Mouse (Mus musculus) hindbrain, embryonic 10.5 days (tissue): ENCODE results near the gene Tpp1. TPM values are rescaled to one million over a fixed set of nuclear protein-coding genes. Genes with fewer than 3 reads are reported as not detected.

Experiments
- DNase-seq: peaks from one replicate; pipeline ENCODE4 v3.0.0-alpha.2; 2017; ENCODE audit warnings: low spot score
- H3K27ac ChIP-seq: fragments of 300-500 bp; sonication (generic); 2 replicates; pipeline ENCODE4 v1.5.1; 2016; ENCODE audit warnings: mild to moderate bottlenecking, moderate library complexity
- H3K27me3 ChIP-seq: fragments of 300-500 bp; sonication (generic); 2 replicates; pipeline ENCODE4 v1.6.1; 2016; ENCODE audit warnings: mild to moderate bottlenecking; ENCODE audit not compliant: poor library complexity, insufficient read depth, severe bottlenecking
- H3K36me3 ChIP-seq: fragments of 300-500 bp; sonication (generic); 2 replicates; pipeline ENCODE4 v1.6.1; 2016; ENCODE audit warnings: mild to moderate bottlenecking, moderate library complexity
- H3K4me1 ChIP-seq: fragments of 300-500 bp; sonication (generic); replicated peaks from 2 replicates; pipeline ENCODE4 v1.6.1; 2016; ENCODE audit warnings: mild to moderate bottlenecking
- H3K4me3 ChIP-seq: fragments of 300-500 bp; sonication (generic); 2 replicates; pipeline ENCODE4 v1.5.1; 2016; ENCODE audit warnings: mild to moderate bottlenecking, moderate library complexity
- H3K9me3 ChIP-seq: fragments of 300-500 bp; sonication (generic); 2 replicates; pipeline ENCODE4 v1.6.1; 2016; ENCODE audit warnings: mild to moderate bottlenecking, moderate library complexity
- WGBS: fragments of 180-500 bp; shearing (Covaris S2); methylation state at CpG from one replicate; pipeline ENCODE4 v1.1.7; 2016; 5-methylcytosine and 5-hydroxymethylcytosine counted together
- polyA plus RNA-seq: library from polyadenylated mRNA; unstranded; fragments of >200 nt; fragmentation: Nextera tagmentation; extraction: Ambion mirVana; gene quantifications from 2 replicates; pipeline ENCODE4 v1.2.1, GENCODE M21; 2016

The Tpp1 gene
- polyA plus RNA-seq, 1 experiment from 2014 or later = 57.8 TPM

- Histone ChIP-seq H3K9me3 (no peaks in the 10 kb centered on the region), H3K27me3 (no peaks in the 10 kb centered on the region), H3K4me1 (peaks cover 40% of the 10 kb centered on the region), H3K36me3 (peaks cover 75% of the 10 kb centered on the region), H3K4me3 (peak overlapping the region; percentile 34), H3K27ac (peak overlapping the region; percentile 82)
- DNase-seq = peak; percentile 73
- WGBS = 51% methylated on average over 13 of the region's 13 CpGs
Observed at GRCm38 (mm10) chr7:105777797-105778552, 25.9 kb upstream of the Tpp1 start.

- Histone ChIP-seq H3K27ac (peak overlapping the region; percentile 82; the same call in 1 of the 2 replicates), H3K36me3 (peaks cover 75% of the 10 kb centered on the region), H3K4me1 (peaks cover 35% of the 10 kb centered on the region), H3K27me3 (no peaks in the 10 kb centered on the region), H3K4me3 (no peak overlapping the region; the same call in 1 of the 2 replicates), H3K9me3 (no peaks in the 10 kb centered on the region)
- 88% methylated on average over 1 of the region's 1 CpGs for WGBS
- no peak for DNase-seq
Observed at GRCm38 (mm10) chr7:105777316-105777715, 25.3 kb upstream of the Tpp1 start.

- no peak overlapping the region for H3K27ac ChIP-seq
- peaks cover 75% of the 10 kb centered on the region for H3K36me3 ChIP-seq
- DNase-seq = no peak
- H3K9me3 ChIP-seq = no peaks in the 10 kb centered on the region
- H3K27me3 ChIP-seq = no peaks in the 10 kb centered on the region
- H3K4me3 ChIP-seq = no peak overlapping the region
- peaks cover 35% of the 10 kb centered on the region for H3K4me1 ChIP-seq
- WGBS = 89% methylated on average over 2 of the region's 2 CpGs
Observed at GRCm38 (mm10) chr7:105776026-105776425, 24.0 kb upstream of the Tpp1 start.

GRCm38 (mm10) chr7:105774661-105775060, 22.6 kb upstream of the Tpp1 start:
- H3K27ac ChIP-seq = 0 out of 2 replicates have a peak overlapping the region, but pooled peaks have one; percentile 43
- H3K4me1 ChIP-seq = peaks cover 39% of the 10 kb centered on the region
- no peak for DNase-seq
- H3K4me3 ChIP-seq = no peak overlapping the region
- peaks cover 75% of the 10 kb centered on the region for H3K36me3 ChIP-seq
- WGBS = 49% methylated on average over 8 of the region's 8 CpGs
- H3K27me3 ChIP-seq = no peaks in the 10 kb centered on the region
- no peaks in the 10 kb centered on the region for H3K9me3 ChIP-seq

- 91% methylated on average over 5 of the region's 5 CpGs for WGBS
- peaks cover 35% of the 10 kb centered on the region for H3K4me1 ChIP-seq
- no peak overlapping the region for H3K27ac ChIP-seq
- no peaks in the 10 kb centered on the region for H3K27me3 ChIP-seq
- no peak for DNase-seq
- H3K9me3 ChIP-seq = no peaks in the 10 kb centered on the region
- H3K36me3 ChIP-seq = peaks cover 63% of the 10 kb centered on the region
- H3K4me3 ChIP-seq = no peak overlapping the region
Observed at GRCm38 (mm10) chr7:105773041-105773440, 21.0 kb upstream of the Tpp1 start.

GRCm38 (mm10) chr7:105772331-105772730, 20.3 kb upstream of the Tpp1 start:
- Histone ChIP-seq H3K4me3 (no peak overlapping the region), H3K36me3 (peaks cover 67% of the 10 kb centered on the region), H3K4me1 (peaks cover 35% of the 10 kb centered on the region), H3K27ac (no peak overlapping the region), H3K27me3 (no peaks in the 10 kb centered on the region), H3K9me3 (no peaks in the 10 kb centered on the region)
- WGBS = 94% methylated on average over 15 of the region's 15 CpGs
- DNase-seq = no peak

- Histone ChIP-seq H3K9me3 (no peaks in the 10 kb centered on the region), H3K27ac (no peak overlapping the region), H3K27me3 (peaks cover 7% of the 10 kb centered on the region), H3K4me1 (peaks cover 38% of the 10 kb centered on the region), H3K4me3 (no peak overlapping the region), H3K36me3 (peaks cover 72% of the 10 kb centered on the region)
- no peak for DNase-seq
- 95% methylated on average over 3 of the region's 3 CpGs for WGBS
Observed at GRCm38 (mm10) chr7:105769959-105770358, 17.9 kb upstream of the Tpp1 start.

- peaks cover 83% of the 10 kb centered on the region for H3K36me3 ChIP-seq
Observed at GRCm38 (mm10) chr7:105767729-105768165, 15.7 kb upstream of the Tpp1 start.

GRCm38 (mm10) chr7:105764331-105764730, 12.3 kb upstream of the Tpp1 start:
- Histone ChIP-seq H3K27me3 (peaks cover 51% of the 10 kb centered on the region), H3K9me3 (no peaks in the 10 kb centered on the region), H3K36me3 (peaks cover 83% of the 10 kb centered on the region), H3K4me1 (peaks cover 43% of the 10 kb centered on the region), H3K27ac (no peak overlapping the region), H3K4me3 (no peak overlapping the region)
- 91% methylated on average over 11 of the region's 11 CpGs for WGBS
- no peak for DNase-seq

More at GRCm38 (mm10) chr7:105767729-105768165, 15.7 kb upstream of the Tpp1 start:
- 14% methylated on average over 6 of the region's 6 CpGs for WGBS
- Histone ChIP-seq H3K9me3 (no peaks in the 10 kb centered on the region), H3K27ac (peak overlapping the region; percentile 82), H3K27me3 (peaks cover 29% of the 10 kb centered on the region), H3K4me3 (peak overlapping the region; percentile 31), H3K4me1 (peaks cover 37% of the 10 kb centered on the region)
- peak; percentile 70 for DNase-seq

GRCm38 (mm10) chr7:105762517-105763270, 10.7 kb upstream of the Tpp1 start:
- Histone ChIP-seq H3K4me3 (peak overlapping the region; percentile 39), H3K4me1 (peaks cover 28% of the 10 kb centered on the region), H3K27me3 (peaks cover 51% of the 10 kb centered on the region), H3K27ac (no peak overlapping the region), H3K36me3 (peaks cover 95% of the 10 kb centered on the region), H3K9me3 (no peaks in the 10 kb centered on the region)
- WGBS = 18% methylated on average over 55 of the region's 55 CpGs
- no peak for DNase-seq

- 15% methylated on average over 51 of the region's 51 CpGs for WGBS
Observed at GRCm38 (mm10) chr7:105761813-105762484, 9.9 kb upstream of the Tpp1 start.

GRCm38 (mm10) chr7:105753281-105753680, 1.2 kb upstream of the Tpp1 start:
- no peak overlapping the region for H3K4me3 ChIP-seq
- H3K27me3 ChIP-seq = no peaks in the 10 kb centered on the region
- 90% methylated on average over 10 of the region's 10 CpGs for WGBS
- H3K36me3 ChIP-seq = peaks cover 76% of the 10 kb centered on the region
- no peaks in the 10 kb centered on the region for H3K9me3 ChIP-seq
- peaks cover 19% of the 10 kb centered on the region for H3K4me1 ChIP-seq
- no peak for DNase-seq
- no peak overlapping the region for H3K27ac ChIP-seq

More at GRCm38 (mm10) chr7:105761813-105762484, 9.9 kb upstream of the Tpp1 start:
- peaks cover 51% of the 10 kb centered on the region for H3K27me3 ChIP-seq
- peaks cover 99% of the 10 kb centered on the region for H3K36me3 ChIP-seq
- H3K9me3 ChIP-seq = no peaks in the 10 kb centered on the region
- H3K4me3 ChIP-seq = peak overlapping the region; percentile 39
- H3K4me1 ChIP-seq = peaks cover 21% of the 10 kb centered on the region
- H3K27ac ChIP-seq = no peak overlapping the region
- DNase-seq = peak; percentile 24
